Mouse (Mus musculus) intestine, embryonic 15.5 days (tissue): ENCODE data around the gene H3f3a. TPM values are rescaled to one million over a fixed set of nuclear protein-coding genes. Genes with fewer than 3 reads are reported as not detected.

Source experiments
- ATAC-seq: fragments of 200-750 bp; cut with Nextera tagmentation; 2 replicates; pipeline ENCODE4 v1.8.0; 2017; ENCODE audit warnings: moderate TSS enrichment, moderate library complexity
- H3K27ac ChIP-seq: fragments of 300-500 bp; sonication (generic); 2 replicates; pipeline ENCODE4 v1.5.1; 2015; ENCODE audit warnings: mild to moderate bottlenecking, inconsistent platforms
- H3K27me3 ChIP-seq: fragments of 300-500 bp; sonication (generic); replicated peaks from 2 replicates; pipeline ENCODE4 v1.6.1; 2015; ENCODE audit warnings: inconsistent platforms
- H3K36me3 ChIP-seq: fragments of 300-500 bp; sonication (generic); 2 replicates; pipeline ENCODE4 v1.6.1; 2015; ENCODE audit warnings: inconsistent platforms
- H3K4me1 ChIP-seq: fragments of 300-500 bp; sonication (generic); replicated peaks from 2 replicates; pipeline ENCODE4 v1.6.1; 2015; ENCODE audit warnings: inconsistent platforms
- H3K4me2 ChIP-seq: fragments of 300-500 bp; sonication (generic); replicated peaks from 2 replicates; pipeline ENCODE4 v1.6.1; 2015; ENCODE audit warnings: mild to moderate bottlenecking, inconsistent platforms
- H3K4me3 ChIP-seq: fragments of 300-500 bp; sonication (generic); replicated peaks from 2 replicates; pipeline ENCODE4 v1.5.1; 2015; ENCODE audit warnings: inconsistent platforms
- H3K9ac ChIP-seq: fragments of 300-500 bp; sonication (generic); 2 replicates; pipeline ENCODE4 v1.6.1; 2015; ENCODE audit warnings: inconsistent platforms
- H3K9me3 ChIP-seq: fragments of 300-500 bp; sonication (generic); 2 replicates; pipeline ENCODE4 v1.6.1; 2016; ENCODE audit warnings: inconsistent platforms
- WGBS: fragments of 180-500 bp; shearing (Covaris S2); methylation state at CpG from one replicate; pipeline ENCODE4 v1.1.7; 2015; 5-methylcytosine and 5-hydroxymethylcytosine counted together
- polyA plus RNA-seq: library from polyadenylated mRNA; unstranded; fragments of >200 nt; fragmentation: Nextera tagmentation; extraction: Ambion mirVana; gene quantifications from 2 replicates; pipeline ENCODE4 v1.2.1, GENCODE M21; 2015

Gene H3f3a
- polyA plus RNA-seq, 1 experiment from 2014 or later: 1,977 TPM

- H3K4me2 ChIP-seq: peak overlapping the region; percentile 91
- H3K9me3 ChIP-seq: no peaks in the 10 kb centered on the region
- under 1% methylated on average over 11 of the region's 11 CpGs for WGBS
- H3K36me3 ChIP-seq: no peaks in the 10 kb centered on the region
- H3K27me3 ChIP-seq: no peaks in the 10 kb centered on the region
- peak; percentile 59 for ATAC-seq
- H3K4me3 ChIP-seq: peak overlapping the region; percentile 37
- H3K4me1 ChIP-seq: peaks cover 23% of the 10 kb centered on the region; the same call in 1 of the 2 replicates
- no peak overlapping the region for H3K27ac ChIP-seq
- H3K9ac ChIP-seq: peak overlapping the region; percentile 47
These were observed 49.9 kb downstream of the H3f3a start for GRCm38 (mm10) chr1:180763828-180764227.

GRCm38 (mm10) chr1:180763307-180763706 is 50.4 kb downstream of the H3f3a start:
- Histone ChIP-seq H3K4me3 (peak overlapping the region; percentile 37), H3K4me1 (peaks cover 19% of the 10 kb centered on the region; the same call in 1 of the 2 replicates), H3K36me3 (no peaks in the 10 kb centered on the region), H3K9ac (peak overlapping the region; percentile 47), H3K27ac (no peak overlapping the region), H3K27me3 (no peaks in the 10 kb centered on the region), H3K9me3 (no peaks in the 10 kb centered on the region), H3K4me2 (peak overlapping the region; percentile 91)
- no peak for ATAC-seq
- WGBS: 13% methylated on average over 14 of the region's 14 CpGs

GRCm38 (mm10) chr1:180762679-180763078 is 51.1 kb downstream of the H3f3a start:
- ATAC-seq: no peak
- H3K4me2 ChIP-seq: peak overlapping the region; percentile 91; the same call in 1 of the 2 replicates

GRCm38 (mm10) chr1:180762180-180762579 is 51.6 kb downstream of the H3f3a start:
- Histone ChIP-seq H3K9me3 (no peaks in the 10 kb centered on the region), H3K4me3 (no peak overlapping the region), H3K36me3 (no peaks in the 10 kb centered on the region), H3K9ac (no peak overlapping the region), H3K4me1 (peaks cover 11% of the 10 kb centered on the region), H3K27me3 (no peaks in the 10 kb centered on the region), H3K27ac (no peak overlapping the region), H3K4me2 (no peak overlapping the region)
- 61% methylated on average over 11 of the region's 11 CpGs for WGBS
- 0 out of 2 replicates have a peak, but pooled peaks have one; percentile 52 for ATAC-seq

More at GRCm38 (mm10) chr1:180762679-180763078, 51.1 kb downstream of the H3f3a start:
- Histone ChIP-seq H3K27ac (no peak overlapping the region), H3K27me3 (no peaks in the 10 kb centered on the region), H3K9me3 (no peaks in the 10 kb centered on the region), H3K4me1 (peaks cover 13% of the 10 kb centered on the region), H3K9ac (no peak overlapping the region), H3K4me3 (no peak overlapping the region), H3K36me3 (no peaks in the 10 kb centered on the region)
- WGBS: 75% methylated on average over 8 of the region's 8 CpGs

- no peak overlapping the region for H3K4me3 ChIP-seq
- H3K9me3 ChIP-seq: no peaks in the 10 kb centered on the region
- H3K4me1 ChIP-seq: peaks cover 4% of the 10 kb centered on the region; the same call in 1 of the 2 replicates
- 76% methylated on average over 7 of the region's 7 CpGs for WGBS
- no peaks in the 10 kb centered on the region for H3K27me3 ChIP-seq
- peak overlapping the region; percentile 52 for H3K27ac ChIP-seq
- peaks cover 5% of the 10 kb centered on the region; the same call in 1 of the 2 replicates for H3K36me3 ChIP-seq
- no peak overlapping the region for H3K9ac ChIP-seq
- H3K4me2 ChIP-seq: 0 out of 2 replicates have a peak overlapping the region, but pooled peaks have one; percentile 1
- peak; percentile 86 for ATAC-seq
These were observed 55.7 kb downstream of the H3f3a start for GRCm38 (mm10) chr1:180757956-180758520.

- peaks cover 4% of the 10 kb centered on the region; the same call in 1 of the 2 replicates for H3K4me1 ChIP-seq
- 0 out of 2 replicates have a peak overlapping the region, but pooled peaks have one; percentile 1 for H3K4me2 ChIP-seq
- no peaks in the 10 kb centered on the region for H3K9me3 ChIP-seq
- peak overlapping the region; percentile 52 for H3K27ac ChIP-seq
- peak; percentile 72 for ATAC-seq
- H3K36me3 ChIP-seq: peaks cover 9% of the 10 kb centered on the region
- no peak overlapping the region for H3K4me3 ChIP-seq
- WGBS: 70% methylated on average over 3 of the region's 3 CpGs
- no peak overlapping the region for H3K9ac ChIP-seq
- no peaks in the 10 kb centered on the region for H3K27me3 ChIP-seq
These were observed 56.3 kb downstream of the H3f3a start for GRCm38 (mm10) chr1:180757252-180757955.

- H3K36me3 ChIP-seq: peaks cover 15% of the 10 kb centered on the region
- H3K27me3 ChIP-seq: no peaks in the 10 kb centered on the region
- no peak overlapping the region for H3K4me2 ChIP-seq
- no peaks in the 10 kb centered on the region; the same call in 1 of the 2 replicates for H3K4me1 ChIP-seq
- no peak overlapping the region for H3K4me3 ChIP-seq
- H3K9me3 ChIP-seq: no peaks in the 10 kb centered on the region
- no peak for ATAC-seq
- H3K9ac ChIP-seq: no peak overlapping the region
- WGBS: 98% methylated on average over 2 of the region's 2 CpGs
- no peak overlapping the region for H3K27ac ChIP-seq
These were observed 57.0 kb downstream of the H3f3a start for GRCm38 (mm10) chr1:180756711-180757110.

GRCm38 (mm10) chr1:180754376-180754775 is 59.4 kb downstream of the H3f3a start:
- no peaks in the 10 kb centered on the region; the same call in 1 of the 2 replicates for H3K4me1 ChIP-seq
- ATAC-seq: no peak
- no peak overlapping the region for H3K27ac ChIP-seq
- H3K9ac ChIP-seq: no peak overlapping the region
- H3K27me3 ChIP-seq: no peaks in the 10 kb centered on the region
- H3K4me2 ChIP-seq: no peak overlapping the region
- H3K4me3 ChIP-seq: no peak overlapping the region
- WGBS: 90% methylated on average over 8 of the region's 8 CpGs
- H3K36me3 ChIP-seq: peaks cover 16% of the 10 kb centered on the region
- H3K9me3 ChIP-seq: no peaks in the 10 kb centered on the region

GRCm38 (mm10) chr1:180752115-180752514 is 61.6 kb downstream of the H3f3a start:
- Histone ChIP-seq H3K4me3 (no peak overlapping the region), H3K9me3 (no peaks in the 10 kb centered on the region), H3K27me3 (no peaks in the 10 kb centered on the region), H3K4me2 (no peak overlapping the region), H3K4me1 (no peaks in the 10 kb centered on the region), H3K36me3 (peaks cover 23% of the 10 kb centered on the region), H3K9ac (no peak overlapping the region), H3K27ac (no peak overlapping the region)
- WGBS: 87% methylated on average over 11 of the region's 11 CpGs
- peak; percentile 56; the same call in 1 of the 2 replicates for ATAC-seq

Other genes with a start within 250 kb of the H3f3a start
- 109 TPM in 2 replicates for gene Parp1, start 245.0 kb downstream of the H3f3a start, polyA plus RNA-seq
- 14.4 and 15.9 TPM in 2 replicates for gene Lin9, start 172.8 kb downstream of the H3f3a start, polyA plus RNA-seq
- gene Mixl1, start 116.9 kb downstream of the H3f3a start, polyA plus RNA-seq: 0.19 and 0.24 TPM in 2 replicates
- gene Acbd3, start 87.9 kb downstream of the H3f3a start, polyA plus RNA-seq: 18.8 and 20.0 TPM in 2 replicates
- 31.5 and 31.7 TPM in 2 replicates for gene Sde2, start 37.2 kb upstream of the H3f3a start, polyA plus RNA-seq
- gene Lefty2, start 79.2 kb upstream of the H3f3a start, polyA plus RNA-seq: 0.05 and 0.09 TPM in 2 replicates
- 71.4 and 82.4 TPM in 2 replicates for gene Pycr2, start 90.3 kb upstream of the H3f3a start, polyA plus RNA-seq
- gene Lefty1, start 121.1 kb upstream of the H3f3a start, polyA plus RNA-seq: 2.2 and 2.4 TPM in 2 replicates
- gene Tmem63a, start 128.4 kb upstream of the H3f3a start, polyA plus RNA-seq: 15.0 and 15.8 TPM in 2 replicates
- 3.6 and 4.0 TPM in 2 replicates for gene Ephx1, start 207.0 kb upstream of the H3f3a start, polyA plus RNA-seq
- not detected in 2 replicates for gene 9130409I23Rik, start 237.3 kb upstream of the H3f3a start, polyA plus RNA-seq